Mouse (Mus musculus) effector memory CD4-positive, alpha-beta T cell, adult 5 months (primary cell): Measurements from ENCODE around the gene Otc. TPM values are rescaled to one million over a fixed set of nuclear protein-coding genes. Genes with fewer than 3 reads are reported as not detected.

Experiments used
- polyA plus RNA-seq: library from polyadenylated mRNA; unstranded; fragments of 100-300 nt; shearing (Covaris generic); gene quantifications from one replicate; pipeline ENCODE4 v1.2.1, GENCODE M21; 2017

Otc gene
- not detected for polyA plus RNA-seq

DNA sequence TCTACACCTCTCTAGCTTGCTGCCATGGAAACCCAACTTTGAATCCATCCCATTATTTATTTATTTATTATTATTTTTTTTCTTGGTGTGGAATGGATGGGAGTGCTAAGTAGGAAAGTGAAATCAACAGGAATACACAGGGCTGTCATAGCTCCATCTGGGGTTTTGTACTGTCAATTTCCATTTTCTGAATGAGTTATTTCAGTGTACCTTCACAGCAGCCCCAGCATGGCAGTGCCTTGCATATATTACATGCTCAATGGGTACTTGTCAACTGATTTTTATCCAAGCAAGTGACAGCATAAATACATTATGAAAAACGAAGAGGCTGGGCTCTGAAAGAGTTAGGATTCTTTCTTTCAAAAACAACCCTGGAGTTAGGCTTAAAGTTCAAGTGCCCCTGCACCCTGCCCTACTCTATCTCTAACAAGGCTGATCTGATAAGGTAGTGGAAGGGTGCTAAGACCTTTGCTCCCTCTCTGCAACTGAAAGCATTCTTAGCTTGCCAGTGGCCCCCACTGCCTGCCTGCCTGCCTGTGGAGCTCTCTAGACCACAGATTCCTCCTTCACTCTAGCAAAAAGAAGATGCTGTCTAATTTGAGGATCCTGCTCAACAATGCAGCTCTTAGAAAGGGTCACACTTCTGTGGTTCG, at the start of gene Otc:
Gene Otc, plus strand, starts transcription at position 454 of the 653 bp plus-strand sequence.

DNA sequence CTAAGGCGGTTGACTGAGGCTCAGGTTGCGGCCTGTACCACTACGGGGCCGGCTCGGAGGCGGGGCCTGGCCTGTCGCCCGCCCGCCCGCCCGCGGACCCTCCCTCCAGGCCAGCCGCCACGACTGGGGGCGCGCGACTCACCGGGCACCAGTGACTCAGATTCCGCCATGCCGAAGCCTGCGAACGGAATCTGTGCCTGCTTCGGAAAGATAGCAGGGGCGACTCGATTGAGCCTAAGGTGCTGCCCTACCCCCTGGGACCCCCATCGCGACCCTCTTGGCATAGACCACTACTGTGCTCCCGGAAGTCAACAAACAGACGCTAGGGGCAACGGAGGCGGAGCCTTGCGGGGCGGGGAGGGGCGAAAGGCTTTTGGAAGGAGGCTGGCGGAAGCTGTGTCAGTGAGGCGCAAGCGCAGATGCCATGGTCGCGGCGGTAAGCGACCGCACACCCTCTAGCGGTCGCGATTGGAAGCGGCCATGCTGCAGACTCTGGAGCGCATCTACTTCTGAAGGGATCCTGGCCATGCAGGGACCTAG, 35.6 kb upstream of the Otc start, which contains the start of gene Rpgr:
Gene Rpgr, minus strand, starts transcription at position 511 of the 540 bp plus-strand sequence.

Other genes starting within 250 kb of the Otc start
- gene Srpx, start 134.6 kb upstream of the Otc start, polyA plus RNA-seq, result not detected
- 3.0 TPM for gene Rpgr, start 35.4 kb upstream of the Otc start, polyA plus RNA-seq
- 0.10 TPM for gene Tspan7, start 232.9 kb downstream of the Otc start, polyA plus RNA-seq